Mouse (Mus musculus) brain, embryonic 14.5 days (tissue): ENCODE data around the gene Tex38.

ENCODE experiments used
- CTCF ChIP-seq: fragments of 200-500 bp; IDR thresholded peaks from 2 replicates; pipeline ENCODE4 v1.5.1; 2012; ENCODE audit warnings: inconsistent platforms, mild to moderate bottlenecking, moderate library complexity, borderline replicate concordance; ENCODE audit not compliant: insufficient read depth, insufficient read length; ENCODE audit errors: extremely low read depth
- POLR2A ChIP-seq: fragments of 200-500 bp; IDR thresholded peaks from 2 replicates; pipeline ENCODE4 v1.6.1; 2012; ENCODE audit warnings: mild to moderate bottlenecking, inconsistent platforms, borderline replicate concordance; ENCODE audit not compliant: poor library complexity, insufficient read depth, insufficient read length, severe bottlenecking; ENCODE audit errors: extremely low read depth

DNA sequence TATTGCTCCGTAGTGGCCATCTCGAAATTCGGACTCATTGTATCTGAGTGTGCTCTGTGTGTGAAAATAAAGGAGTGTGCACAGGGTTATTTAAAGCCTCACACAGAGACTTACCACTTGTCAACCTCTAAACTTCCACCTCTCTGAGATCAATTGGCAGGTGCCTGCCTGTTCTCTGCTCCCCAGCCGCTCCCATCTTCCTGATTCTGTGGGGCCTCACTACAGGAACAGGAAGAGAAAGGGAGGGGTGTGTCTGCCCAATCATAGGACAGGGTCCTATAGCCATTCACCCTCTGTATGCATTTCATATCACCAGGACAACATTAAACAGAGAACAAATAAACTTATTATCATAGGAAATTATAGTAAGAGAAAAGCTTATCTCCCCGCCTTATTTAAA, 47.1 kb downstream of the Tex38 start:
- TF ChIP-seq POLR2A (no peak), CTCF (no peak)
